Mouse (Mus musculus) liver, embryonic 14 days (tissue): ENCODE data around the gene Slfn4. TPM values are rescaled to one million over a fixed set of nuclear protein-coding genes. Genes with fewer than 3 reads are reported as not detected.

Experiments
- polyA plus RNA-seq: library from polyadenylated mRNA; depleted of rRNA; stranded (reverse); fragments of >200 nt; gene quantifications from 2 replicates; pipeline ENCODE4 v1.2.3, GENCODE M21; 2012; rRNA removed

The Slfn4 gene
- polyA plus RNA-seq: 0.36 and 0.60 TPM in 2 replicates

DNA sequence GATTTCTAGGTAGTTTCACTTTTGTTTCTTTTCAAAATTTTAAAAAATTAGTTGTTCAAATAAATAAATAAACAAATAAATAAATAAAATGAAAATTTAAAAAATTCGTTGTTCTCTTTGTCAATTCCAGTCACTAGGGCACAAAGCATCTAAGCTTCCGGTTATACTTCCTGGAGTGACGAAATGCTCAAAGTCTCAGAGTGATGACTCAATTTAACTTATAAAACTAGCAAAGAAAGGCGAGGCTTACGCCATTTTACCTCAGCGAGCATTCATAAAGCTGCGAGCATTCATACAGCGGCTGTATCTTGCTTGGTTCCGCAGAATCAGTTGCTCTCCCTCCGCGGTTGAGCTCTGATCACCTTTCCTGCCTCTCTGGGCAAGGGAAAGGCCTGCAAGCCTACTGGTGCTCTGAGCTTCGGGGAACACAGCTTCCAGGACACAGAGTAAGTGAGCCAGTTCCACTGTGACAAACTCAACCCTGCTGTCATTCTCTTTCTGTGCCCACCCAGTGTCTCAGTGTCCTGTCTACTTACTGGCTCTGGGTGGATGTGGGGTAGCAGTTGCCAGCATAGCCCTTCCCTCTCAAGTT lies at the start of gene Slfn4:
Slfn4 (plus strand) TSS at position 239 of the 592 bp plus-strand sequence.

DNA sequence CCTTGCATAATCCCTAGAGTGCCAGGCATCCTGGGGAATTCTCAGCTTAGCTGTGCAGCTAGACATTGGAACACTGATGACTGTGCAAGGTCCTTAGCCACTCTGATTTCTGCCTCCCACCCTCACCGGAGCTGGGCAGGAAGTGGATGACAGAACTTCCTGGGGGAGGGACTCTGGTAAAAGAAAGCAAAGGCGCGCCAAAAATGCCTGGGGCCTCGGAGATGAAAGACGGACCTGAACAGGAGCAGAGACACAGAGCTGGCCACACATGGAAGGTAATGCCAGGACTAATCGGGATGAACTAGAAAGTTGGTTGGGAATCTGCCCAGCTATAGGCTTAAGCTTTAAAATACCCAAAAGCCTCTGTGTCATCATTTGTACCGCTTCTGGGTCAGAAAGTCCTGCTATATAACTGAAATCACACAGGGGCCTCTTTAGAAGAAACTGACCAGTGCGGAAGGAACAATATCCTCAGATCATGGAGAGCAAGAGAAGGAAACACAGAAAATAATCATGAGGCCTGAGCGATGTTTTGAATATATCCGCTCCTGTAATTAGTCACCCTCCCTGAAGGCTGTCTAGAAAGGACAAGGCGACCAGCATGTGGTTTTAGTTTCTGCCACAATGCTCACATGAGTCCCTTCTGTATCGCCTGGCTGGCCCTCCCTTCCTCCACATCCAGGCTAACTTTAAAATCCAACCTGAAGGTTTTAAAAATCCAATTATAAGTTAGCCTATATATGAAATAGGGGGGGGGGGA lies 16.3 kb downstream of the Slfn4 start, which contains the start of gene Slfn3:
Slfn3 (plus strand) TSS at position 197 of the 760 bp plus-strand sequence.

Other genes starting within 250 kb of the Slfn4 start
- 0.69 and 1.2 TPM in 2 replicates for gene Slfn5, start 223.8 kb upstream of the Slfn4 start, polyA plus RNA-seq
- gene Slfn9, start 183.4 kb upstream of the Slfn4 start, polyA plus RNA-seq: 4.3 and 5.4 TPM in 2 replicates
- gene Slfn8, start 154.4 kb upstream of the Slfn4 start, polyA plus RNA-seq: 0.26 and 0.45 TPM in 2 replicates
- 3.1 and 4.6 TPM in 2 replicates for gene Slfn2, start 110.1 kb upstream of the Slfn4 start, polyA plus RNA-seq
- gene Slfn1, start 58.3 kb upstream of the Slfn4 start, polyA plus RNA-seq: 0.21 TPM in 2 replicates
- gene Slfn3, start 16.1 kb downstream of the Slfn4 start, polyA plus RNA-seq: 2.5 and 3.2 TPM in 2 replicates
- gene Slfn14, start 111.5 kb downstream of the Slfn4 start, polyA plus RNA-seq: 15.2 and 18.5 TPM in 2 replicates
- gene Ap2b1, start 123.8 kb downstream of the Slfn4 start, polyA plus RNA-seq: 10.8 and 13.3 TPM in 2 replicates
- gene Pex12, start 127.4 kb downstream of the Slfn4 start, polyA plus RNA-seq: 3.1 and 3.7 TPM in 2 replicates
- 0.30 and 0.31 TPM in 2 replicates for gene Rasl10b, start 234.0 kb downstream of the Slfn4 start, polyA plus RNA-seq